In genomic region chr13:63134879-63135421, GRCm38 (mm10) we compare ENCODE assay signal across 14 mouse cellular contexts.
A peak's percentile ranks its signal among the peaks of the same experiment; 100 is the strongest.
DNase-seq lines count a peak whose midpoint lies in the region; ATAC-seq lines count a peak whose summit lies in the region.
"Had no signal": no experiment of that assay in that cellular context is flagged by ENCODE, and none has a peak within 500 bp of the region (broad histone marks: within the 10 kb centered on the region; RNA-seq: fewer than 3 reads in every experiment).

No protein-coding gene starts in this region.

- peak; percentile 65 for DNase-seq in adrenal gland, adult 2 months
- no peak for DNase-seq in adrenal gland, adult 8-10 months
- peak; percentile 41 to 68 for DNase-seq in heart, adult 9 months (ENCODE audit: low spot score in 2 of 2)
- peak; percentile 56 for DNase-seq in lung, postnatal 25 days (ENCODE audit: low spot score)
- no peak for DNase-seq in lung, postnatal 10 days
- DNase-seq in retina, postnatal 1 day = no peak
- DNase-seq: liver; spleen, adult 18-20 months had no signal

- H3K9me3 ChIP-seq in heart, embryonic 12.5 days (replicated peaks) = no peaks in the 10 kb centered on the region
- H3K9me3 ChIP-seq: forebrain, embryonic 12.5 days had no signal

- no peak overlapping the region for H3K27ac ChIP-seq in heart, embryonic 12.5 days (ENCODE audit: poor library complexity, severe bottlenecking)
- H3K27ac ChIP-seq: forebrain, embryonic 12.5 days; hindbrain, embryonic 14.5 days; left cerebral cortex, adult 2 months had no signal

- no peak overlapping the region for H3K4me2 ChIP-seq in heart, embryonic 12.5 days
- H3K4me2 ChIP-seq: forebrain, embryonic 12.5 days; hindbrain, embryonic 14.5 days; midbrain, embryonic 11.5 days had no signal

- H3K36me3 ChIP-seq in heart, embryonic 12.5 days = no peaks in the 10 kb centered on the region
- H3K36me3 ChIP-seq: forebrain, embryonic 12.5 days had no signal

- ATAC-seq in heart, embryonic 12.5 days (ENCODE audit: insufficient number of reproducible peaks, low FRiP score) = no peak
- peak; percentile 43; the same call in 1 of the 2 replicates for ATAC-seq in megakaryocyte-erythroid progenitor cell, adult 5-6 weeks (replicated peaks; ENCODE audit: low FRiP score, low TSS enrichment, poor library complexity, severe bottlenecking)

- no peak overlapping the region for H3K4me3 ChIP-seq in heart, embryonic 12.5 days
- H3K4me3 ChIP-seq: forebrain, embryonic 12.5 days; left cerebral cortex, adult 2 months had no signal

- H3K4me1 ChIP-seq in heart, embryonic 12.5 days (replicated peaks) = peaks cover 8% of the 10 kb centered on the region; the same call in 1 of the 2 replicates

- WGBS in heart, embryonic 12.5 days = 76% methylated on average over 5 of the region's 5 CpGs

- no peak overlapping the region for H3K9ac ChIP-seq in heart, embryonic 12.5 days
- H3K9ac ChIP-seq: forebrain, embryonic 12.5 days; hindbrain, embryonic 14.5 days had no signal

- no peaks in the 10 kb centered on the region for H3K27me3 ChIP-seq in heart, embryonic 12.5 days (replicated peaks)
- H3K27me3 ChIP-seq: forebrain, embryonic 12.5 days had no signal

Comparison
In these comparisons a context has a peak if more than half of its experiments do, and no peak if none do; other contexts are left out.
1. DNase-seq: peak in adrenal gland, adult 2 months (single experiment), heart, adult 9 months (2 of 2) and lung, postnatal 25 days (single experiment); none in adrenal gland, adult 8-10 months (single experiment), lung, postnatal 10 days (single experiment) and retina, postnatal 1 day (single experiment).